Mouse (Mus musculus) embryonic facial prominence, embryonic 15.5 days (tissue): ENCODE data around the gene Neurl3. TPM values are rescaled to one million over a fixed set of nuclear protein-coding genes. Genes with fewer than 3 reads are reported as not detected.

Source experiments
- ATAC-seq: fragments of 200-750 bp; cut with Nextera tagmentation; 2 replicates; pipeline ENCODE4 v1.8.0; 2017; ENCODE audit warnings: low read depth, moderate TSS enrichment; ENCODE audit not compliant: insufficient number of reproducible peaks, low FRiP score, low TSS enrichment
- H3K27ac ChIP-seq: fragments of 300-500 bp; sonication (generic); replicated peaks from 2 replicates; pipeline ENCODE4 v1.5.1; 2015; ENCODE audit warnings: mild to moderate bottlenecking, inconsistent platforms
- H3K27me3 ChIP-seq: fragments of 300-500 bp; sonication (generic); 2 replicates; pipeline ENCODE4 v1.6.1; 2015; ENCODE audit warnings: inconsistent platforms
- H3K36me3 ChIP-seq: fragments of 300-500 bp; sonication (generic); 2 replicates; pipeline ENCODE4 v1.6.1; 2015; ENCODE audit warnings: mild to moderate bottlenecking, inconsistent platforms
- H3K4me1 ChIP-seq: fragments of 300-500 bp; sonication (generic); 2 replicates; pipeline ENCODE4 v1.6.1; 2015; ENCODE audit warnings: inconsistent platforms
- H3K4me2 ChIP-seq: fragments of 300-500 bp; sonication (generic); replicated peaks from 2 replicates; pipeline ENCODE4 v1.6.1; 2015; ENCODE audit warnings: mild to moderate bottlenecking, inconsistent platforms
- H3K4me3 ChIP-seq: fragments of 300-500 bp; sonication (generic); replicated peaks from 2 replicates; pipeline ENCODE4 v1.5.1; 2015; ENCODE audit warnings: mild to moderate bottlenecking, inconsistent platforms
- H3K9ac ChIP-seq: fragments of 300-500 bp; sonication (generic); 2 replicates; pipeline ENCODE4 v1.6.1; 2015; ENCODE audit warnings: inconsistent platforms
- H3K9me3 ChIP-seq: fragments of 300-500 bp; sonication (generic); replicated peaks from 2 replicates; pipeline ENCODE4 v1.6.1; 2016; ENCODE audit warnings: inconsistent platforms
- WGBS: fragments of 180-500 bp; shearing (Covaris S2); methylation state at CpG from one replicate; pipeline ENCODE4 v1.1.7; 2015; 5-methylcytosine and 5-hydroxymethylcytosine counted together
- polyA plus RNA-seq: library from polyadenylated mRNA; unstranded; fragments of >200 nt; fragmentation: Nextera tagmentation; extraction: Ambion mirVana; gene quantifications from 2 replicates; pipeline ENCODE4 v1.2.1, GENCODE M21; 2015

The Neurl3 gene
- polyA plus RNA-seq, 1 experiment from 2014 or later, result 1.5 TPM

GRCm38 (mm10) chr1:36270666-36271065, 3.8 kb downstream of the Neurl3 start:
- Histone ChIP-seq H3K9me3 (no peaks in the 10 kb centered on the region), H3K9ac (no peak overlapping the region), H3K27me3 (peaks cover 23% of the 10 kb centered on the region), H3K4me1 (peaks cover 13% of the 10 kb centered on the region; the same call in 1 of the 2 replicates), H3K4me2 (no peak overlapping the region), H3K36me3 (no peaks in the 10 kb centered on the region), H3K4me3 (no peak overlapping the region), H3K27ac (no peak overlapping the region)
- ATAC-seq, result no peak
- WGBS, result 50% methylated on average over 3 of the region's 3 CpGs

GRCm38 (mm10) chr1:36269121-36269795, 5.2 kb downstream of the Neurl3 start:
- H3K27ac ChIP-seq, result no peak overlapping the region
- peak overlapping the region; percentile 38 for H3K4me2 ChIP-seq
- peak overlapping the region; percentile 2; the same call in 1 of the 2 replicates for H3K4me3 ChIP-seq
- no peak overlapping the region for H3K9ac ChIP-seq
- H3K36me3 ChIP-seq, result no peaks in the 10 kb centered on the region
- ATAC-seq, result no peak
- 43% methylated on average over 54 of the region's 54 CpGs for WGBS
- no peaks in the 10 kb centered on the region for H3K9me3 ChIP-seq
- peaks cover 13% of the 10 kb centered on the region; the same call in 1 of the 2 replicates for H3K4me1 ChIP-seq
- H3K27me3 ChIP-seq, result peaks cover 23% of the 10 kb centered on the region

GRCm38 (mm10) chr1:36267595-36267994, 6.9 kb downstream of the Neurl3 start:
- Histone ChIP-seq H3K4me2 (no peak overlapping the region), H3K9ac (no peak overlapping the region), H3K27me3 (peaks cover 23% of the 10 kb centered on the region), H3K4me3 (no peak overlapping the region), H3K9me3 (no peaks in the 10 kb centered on the region), H3K36me3 (no peaks in the 10 kb centered on the region), H3K27ac (no peak overlapping the region), H3K4me1 (peaks cover 6% of the 10 kb centered on the region; the same call in 1 of the 2 replicates)
- 91% methylated on average over 3 of the region's 3 CpGs for WGBS
- ATAC-seq, result no peak

- Histone ChIP-seq H3K36me3 (no peaks in the 10 kb centered on the region), H3K4me1 (peaks cover 6% of the 10 kb centered on the region; the same call in 1 of the 2 replicates), H3K9me3 (no peaks in the 10 kb centered on the region), H3K4me2 (no peak overlapping the region), H3K27me3 (peaks cover 23% of the 10 kb centered on the region), H3K4me3 (no peak overlapping the region), H3K9ac (no peak overlapping the region), H3K27ac (no peak overlapping the region)
- no peak for ATAC-seq
- WGBS, result 68% methylated on average over 6 of the region's 6 CpGs
These were observed 8.2 kb downstream of the Neurl3 start for GRCm38 (mm10) chr1:36266293-36266692.

- ATAC-seq, result no peak
- Histone ChIP-seq H3K36me3 (no peaks in the 10 kb centered on the region), H3K4me3 (no peak overlapping the region), H3K27ac (peak overlapping the region; percentile 29; the same call in 1 of the 2 replicates), H3K9me3 (no peaks in the 10 kb centered on the region), H3K4me2 (no peak overlapping the region), H3K4me1 (no peaks in the 10 kb centered on the region), H3K27me3 (peaks cover 8% of the 10 kb centered on the region), H3K9ac (no peak overlapping the region)
- WGBS, result 50% methylated on average over 13 of the region's 13 CpGs
These were observed 10.5 kb downstream of the Neurl3 start for GRCm38 (mm10) chr1:36263833-36264488.

GRCm38 (mm10) chr1:36261708-36262504, 12.6 kb downstream of the Neurl3 start:
- Histone ChIP-seq H3K4me1 (no peaks in the 10 kb centered on the region), H3K27ac (no peak overlapping the region), H3K9me3 (no peaks in the 10 kb centered on the region), H3K27me3 (no peaks in the 10 kb centered on the region), H3K4me2 (no peak overlapping the region), H3K36me3 (no peaks in the 10 kb centered on the region), H3K9ac (no peak overlapping the region), H3K4me3 (no peak overlapping the region)
- WGBS, result 79% methylated on average over 19 of the region's 19 CpGs
- no peak for ATAC-seq

- WGBS, result 94% methylated on average over 1 of the region's 1 CpGs
- ATAC-seq, result no peak
These were observed 14.1 kb downstream of the Neurl3 start for GRCm38 (mm10) chr1:36260418-36260817.

GRCm38 (mm10) chr1:36259281-36259680, 15.2 kb downstream of the Neurl3 start:
- Histone ChIP-seq H3K9me3 (no peaks in the 10 kb centered on the region), H3K27ac (no peak overlapping the region), H3K4me2 (no peak overlapping the region), H3K36me3 (no peaks in the 10 kb centered on the region), H3K4me1 (peaks cover 9% of the 10 kb centered on the region), H3K4me3 (no peak overlapping the region), H3K27me3 (peaks cover 18% of the 10 kb centered on the region), H3K9ac (no peak overlapping the region)
- ATAC-seq, result no peak
- WGBS, result 91% methylated on average over 2 of the region's 2 CpGs

More at GRCm38 (mm10) chr1:36260418-36260817, 14.1 kb downstream of the Neurl3 start:
- no peak overlapping the region for H3K9ac ChIP-seq
- H3K9me3 ChIP-seq, result no peaks in the 10 kb centered on the region
- H3K36me3 ChIP-seq, result no peaks in the 10 kb centered on the region
- no peaks in the 10 kb centered on the region for H3K4me1 ChIP-seq
- peaks cover 7% of the 10 kb centered on the region; the same call in 1 of the 2 replicates for H3K27me3 ChIP-seq
- no peak overlapping the region for H3K27ac ChIP-seq
- no peak overlapping the region for H3K4me3 ChIP-seq
- no peak overlapping the region for H3K4me2 ChIP-seq

- Histone ChIP-seq H3K9ac (no peak overlapping the region), H3K27me3 (peaks cover 23% of the 10 kb centered on the region), H3K4me1 (peaks cover 9% of the 10 kb centered on the region), H3K4me2 (no peak overlapping the region), H3K9me3 (no peaks in the 10 kb centered on the region), H3K4me3 (no peak overlapping the region), H3K36me3 (no peaks in the 10 kb centered on the region), H3K27ac (no peak overlapping the region)
- ATAC-seq, result no peak
- WGBS, result 61% methylated on average over 2 of the region's 2 CpGs
These were observed 15.8 kb downstream of the Neurl3 start for GRCm38 (mm10) chr1:36258631-36259030.

- H3K9me3 ChIP-seq, result no peaks in the 10 kb centered on the region
- H3K9ac ChIP-seq, result no peak overlapping the region
- H3K4me3 ChIP-seq, result no peak overlapping the region
- H3K27ac ChIP-seq, result no peak overlapping the region
- no peak for ATAC-seq
- peaks cover 26% of the 10 kb centered on the region for H3K27me3 ChIP-seq
- WGBS, result 68% methylated on average over 8 of the region's 8 CpGs
- no peaks in the 10 kb centered on the region for H3K36me3 ChIP-seq
- peaks cover 9% of the 10 kb centered on the region for H3K4me1 ChIP-seq
- no peak overlapping the region for H3K4me2 ChIP-seq
These were observed 17.2 kb downstream of the Neurl3 start for GRCm38 (mm10) chr1:36257276-36257675.
